Mouse (Mus musculus): ENCODE measurements at regions not wholly inside any gene's neighbourhood (a gene's known extent, or its start where the extent isn't known, plus 50 kb on each side); places are given as distances from the start of the nearest gene placed in this dataset.

DNA sequence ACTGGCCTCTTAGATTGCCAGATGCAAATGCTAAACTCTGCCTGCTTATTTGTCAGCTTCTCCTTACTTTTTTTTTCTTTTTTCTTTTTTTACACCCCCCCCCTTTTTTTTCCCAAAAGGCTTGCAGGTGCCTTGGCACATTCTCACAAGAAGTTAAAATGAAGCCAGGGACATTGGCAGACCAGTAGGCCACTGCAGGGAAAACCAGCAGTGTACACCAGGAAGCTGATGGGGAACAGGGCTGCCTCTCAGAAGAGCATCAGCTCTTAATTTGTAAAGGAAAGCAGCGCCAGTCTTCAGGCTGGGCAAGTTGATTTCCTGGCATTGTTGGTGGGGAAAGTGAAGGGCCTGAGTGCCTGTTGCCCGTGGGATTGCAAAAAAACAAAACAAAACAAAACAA lies 83.3 kb downstream of the Gadd45g start:
- Histone ChIP-seq H3K4me1 (ENCODE audit: control insufficient read depth, insufficient read depth, insufficient read length) (peaks cover 4% of the 10 kb centered on the region; the same call in 1 of the 2 replicates), H3K4me3 (ENCODE audit: extremely low read depth, insufficient read depth, insufficient read length) (no peak overlapping the region), H3K27ac (ENCODE audit: insufficient read depth, low read length) (no peak overlapping the region), H3K27me3 (ENCODE audit: control insufficient read depth, insufficient read depth, low read length) (no peaks in the 10 kb centered on the region), H3K36me3 (ENCODE audit: control insufficient read depth, insufficient read depth, low read length) (no peaks in the 10 kb centered on the region)
- DNase-seq (ENCODE audit: low read depth in 1 of 2, low spot score in 2 of 2) = no peak
- TF ChIP-seq CTCF (IDR thresholded peaks at IDR 0.05; ENCODE audit: extremely low read depth, insufficient read depth, insufficient read length, insufficient replicate concordance) (no peak), POLR2A (IDR thresholded peaks at IDR 0.05; ENCODE audit: low read depth, low read length) (no peak)
- WGBS = 66% methylated on average over 2 of the region's 2 CpGs

DNA sequence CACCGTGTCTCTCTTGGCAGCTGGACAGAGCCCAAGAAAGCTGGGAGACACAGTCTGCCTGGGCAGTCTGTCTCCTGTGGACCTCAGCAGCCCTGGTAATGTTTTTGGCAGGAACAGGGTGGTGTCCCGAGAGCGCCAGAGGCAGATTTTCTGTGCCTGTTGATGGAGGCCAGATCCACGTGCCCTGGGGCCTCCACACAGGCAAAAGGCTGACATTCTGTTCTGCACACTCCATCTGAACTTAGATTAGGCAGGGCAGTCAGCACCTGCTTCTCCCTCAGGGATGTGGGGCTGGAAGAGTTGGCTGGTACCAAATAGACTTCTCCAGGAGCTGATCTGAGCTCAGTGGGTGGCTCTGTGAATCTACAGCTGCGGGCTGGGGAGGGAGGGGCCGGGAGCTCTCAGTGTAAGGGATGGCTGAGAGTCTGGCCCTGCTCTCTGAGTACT lies 83.8 kb downstream of the Gadd45g start:
- TF ChIP-seq POLR2A (IDR thresholded peaks at IDR 0.05; ENCODE audit: low read depth, low read length) = no peak
- TF ChIP-seq CTCF (IDR thresholded peaks at IDR 0.05; ENCODE audit: extremely low read depth, insufficient read depth, insufficient read length, insufficient replicate concordance) = no peak
- DNase-seq (ENCODE audit: low read depth in 1 of 2, low spot score in 2 of 2) = no peak
- 78% methylated on average over 6 of the region's 6 CpGs for WGBS
- Histone ChIP-seq H3K27ac (ENCODE audit: insufficient read depth, low read length) (no peak overlapping the region), H3K4me3 (ENCODE audit: extremely low read depth, insufficient read depth, insufficient read length) (no peak overlapping the region), H3K27me3 (ENCODE audit: control insufficient read depth, insufficient read depth, low read length) (no peaks in the 10 kb centered on the region), H3K4me1 (ENCODE audit: control insufficient read depth, insufficient read depth, insufficient read length) (peaks cover 4% of the 10 kb centered on the region; the same call in 1 of the 2 replicates), H3K36me3 (ENCODE audit: control insufficient read depth, insufficient read depth, low read length) (no peaks in the 10 kb centered on the region)

DNA sequence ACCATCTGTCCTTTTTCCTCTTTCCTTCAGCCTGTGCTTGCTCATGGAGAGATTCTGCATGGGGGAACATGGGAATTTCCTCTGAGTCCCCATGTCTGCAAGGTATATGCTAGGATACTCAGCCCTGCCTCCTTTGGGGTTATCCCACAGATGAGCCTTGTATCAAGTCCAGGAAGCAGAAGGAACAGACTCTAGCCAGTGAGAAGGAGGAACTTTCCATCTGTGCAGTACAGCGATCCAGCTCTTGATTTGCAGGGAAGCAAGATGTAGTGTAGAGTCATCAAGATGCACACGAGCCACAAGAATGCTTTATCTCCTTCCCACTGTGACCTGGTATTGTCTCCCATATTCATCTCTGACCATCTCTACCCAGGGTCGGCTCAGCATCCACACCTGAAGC lies 84.5 kb downstream of the Gadd45g start:
- H3K27ac ChIP-seq (ENCODE audit: insufficient read depth, low read length) = no peak overlapping the region
- TF ChIP-seq CTCF (IDR thresholded peaks at IDR 0.05; ENCODE audit: extremely low read depth, insufficient read depth, insufficient read length, insufficient replicate concordance) (no peak), POLR2A (IDR thresholded peaks at IDR 0.05; ENCODE audit: low read depth, low read length) (no peak)
- H3K36me3 ChIP-seq (ENCODE audit: control insufficient read depth, insufficient read depth, low read length) = no peaks in the 10 kb centered on the region
- peaks cover 5% of the 10 kb centered on the region; the same call in 1 of the 2 replicates for H3K4me1 ChIP-seq (ENCODE audit: control insufficient read depth, insufficient read depth, insufficient read length)
- H3K27me3 ChIP-seq (ENCODE audit: control insufficient read depth, insufficient read depth, low read length) = no peaks in the 10 kb centered on the region
- DNase-seq (ENCODE audit: low read depth in 1 of 2, low spot score in 2 of 2) = no peak
- no peak overlapping the region for H3K4me3 ChIP-seq (ENCODE audit: extremely low read depth, insufficient read depth, insufficient read length)
- WGBS = 85% methylated on average over 3 of the region's 3 CpGs

DNA sequence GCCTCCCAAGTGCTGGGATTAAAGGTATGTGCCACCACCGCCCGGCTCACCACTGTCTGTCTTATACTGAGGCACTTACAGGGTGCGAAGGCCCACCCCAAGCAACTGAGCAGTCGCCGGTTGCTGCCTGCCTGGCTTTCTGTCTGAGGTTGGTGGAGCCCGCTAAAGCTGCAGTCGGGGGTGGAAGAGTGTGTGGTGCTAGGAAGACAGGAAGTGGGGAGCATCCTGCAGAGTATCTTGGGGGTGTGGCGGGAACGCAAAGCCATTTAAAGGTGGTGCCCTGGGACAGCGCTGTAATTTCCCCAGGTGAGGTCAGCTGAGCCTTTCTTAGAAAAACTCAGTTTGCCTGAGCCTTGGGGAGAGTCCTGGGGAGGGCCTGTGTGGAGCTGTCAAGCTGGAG lies 89.3 kb downstream of the Gadd45g start:
- 57% methylated on average over 10 of the region's 10 CpGs for WGBS
- H3K4me3 ChIP-seq (ENCODE audit: extremely low read depth, insufficient read depth, insufficient read length) = no peak overlapping the region
- no peaks in the 10 kb centered on the region for H3K36me3 ChIP-seq (ENCODE audit: control insufficient read depth, insufficient read depth, low read length)
- H3K4me1 ChIP-seq (ENCODE audit: control insufficient read depth, insufficient read depth, insufficient read length) = peaks cover 6% of the 10 kb centered on the region; the same call in 1 of the 2 replicates
- H3K27me3 ChIP-seq (ENCODE audit: control insufficient read depth, insufficient read depth, low read length) = no peaks in the 10 kb centered on the region
- no peak overlapping the region for H3K27ac ChIP-seq (ENCODE audit: insufficient read depth, low read length)
- TF ChIP-seq CTCF (IDR thresholded peaks at IDR 0.05; ENCODE audit: extremely low read depth, insufficient read depth, insufficient read length, insufficient replicate concordance) = no peak
- no peak for TF ChIP-seq POLR2A (IDR thresholded peaks at IDR 0.05; ENCODE audit: low read depth, low read length)
- no peak for DNase-seq (ENCODE audit: low read depth in 1 of 2, low spot score in 2 of 2)

DNA sequence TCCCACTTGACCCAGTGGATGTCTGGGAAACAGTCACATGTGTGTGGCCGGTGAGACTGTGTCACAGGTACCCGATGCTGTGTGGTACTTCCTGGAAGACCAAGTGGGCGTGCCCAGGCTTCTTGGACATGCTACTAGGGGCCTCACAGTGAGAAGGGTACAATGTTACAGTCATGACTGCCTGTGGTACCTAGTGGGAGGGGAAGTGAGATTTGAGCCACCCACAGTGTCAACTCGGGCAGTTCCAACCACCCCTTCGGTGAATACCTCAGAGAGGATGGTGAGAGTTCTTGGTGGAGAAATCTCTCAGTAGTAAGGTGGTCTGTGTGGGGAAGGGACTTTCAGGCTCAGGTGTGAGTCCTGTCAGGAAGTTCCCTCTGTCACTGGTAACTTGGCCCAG lies 90.0 kb downstream of the Gadd45g start:
- no peak for TF ChIP-seq CTCF (IDR thresholded peaks at IDR 0.05; ENCODE audit: extremely low read depth, insufficient read depth, insufficient read length, insufficient replicate concordance)
- no peak for TF ChIP-seq POLR2A (IDR thresholded peaks at IDR 0.05; ENCODE audit: low read depth, low read length)
- no peak for DNase-seq (ENCODE audit: low read depth in 1 of 2, low spot score in 2 of 2)
- H3K4me3 ChIP-seq (ENCODE audit: extremely low read depth, insufficient read depth, insufficient read length) = no peak overlapping the region
- 57% methylated on average over 5 of the region's 5 CpGs for WGBS
- H3K27me3 ChIP-seq (ENCODE audit: control insufficient read depth, insufficient read depth, low read length) = no peaks in the 10 kb centered on the region
- H3K36me3 ChIP-seq (ENCODE audit: control insufficient read depth, insufficient read depth, low read length) = no peaks in the 10 kb centered on the region
- no peak overlapping the region for H3K27ac ChIP-seq (ENCODE audit: insufficient read depth, low read length)
- peaks cover 6% of the 10 kb centered on the region; the same call in 1 of the 2 replicates for H3K4me1 ChIP-seq (ENCODE audit: control insufficient read depth, insufficient read depth, insufficient read length)

DNA sequence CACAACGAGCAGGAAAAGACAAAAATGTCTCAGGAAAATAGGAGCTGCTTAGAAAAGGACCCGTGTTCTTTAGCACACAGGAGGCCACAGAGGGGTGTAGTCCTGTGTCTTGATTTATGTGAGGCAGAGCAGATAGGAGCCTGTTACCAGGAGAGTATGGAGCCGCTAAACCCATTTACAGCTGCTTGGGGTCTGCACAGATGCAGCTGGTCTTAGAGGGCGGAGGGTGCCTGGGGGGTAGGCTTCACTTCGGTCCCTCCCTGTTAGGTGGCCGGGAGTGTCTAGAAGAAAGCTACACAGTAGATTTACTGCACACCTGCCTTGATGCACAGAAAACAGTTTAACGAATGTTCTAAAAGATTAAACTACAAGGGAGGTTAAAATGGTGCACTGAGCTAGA lies 91.4 kb downstream of the Gadd45g start:
- no peaks in the 10 kb centered on the region for H3K27me3 ChIP-seq (ENCODE audit: control insufficient read depth, insufficient read depth, low read length)
- no peak overlapping the region for H3K27ac ChIP-seq (ENCODE audit: insufficient read depth, low read length)
- no peaks in the 10 kb centered on the region for H3K36me3 ChIP-seq (ENCODE audit: control insufficient read depth, insufficient read depth, low read length)
- no peak for DNase-seq (ENCODE audit: low read depth in 1 of 2, low spot score in 2 of 2)
- WGBS = 77% methylated on average over 7 of the region's 7 CpGs
- no peak overlapping the region for H3K4me3 ChIP-seq (ENCODE audit: extremely low read depth, insufficient read depth, insufficient read length)
- peaks cover 6% of the 10 kb centered on the region; the same call in 1 of the 2 replicates for H3K4me1 ChIP-seq (ENCODE audit: control insufficient read depth, insufficient read depth, insufficient read length)
- TF ChIP-seq POLR2A (IDR thresholded peaks at IDR 0.05; ENCODE audit: low read depth, low read length) = no peak

DNA sequence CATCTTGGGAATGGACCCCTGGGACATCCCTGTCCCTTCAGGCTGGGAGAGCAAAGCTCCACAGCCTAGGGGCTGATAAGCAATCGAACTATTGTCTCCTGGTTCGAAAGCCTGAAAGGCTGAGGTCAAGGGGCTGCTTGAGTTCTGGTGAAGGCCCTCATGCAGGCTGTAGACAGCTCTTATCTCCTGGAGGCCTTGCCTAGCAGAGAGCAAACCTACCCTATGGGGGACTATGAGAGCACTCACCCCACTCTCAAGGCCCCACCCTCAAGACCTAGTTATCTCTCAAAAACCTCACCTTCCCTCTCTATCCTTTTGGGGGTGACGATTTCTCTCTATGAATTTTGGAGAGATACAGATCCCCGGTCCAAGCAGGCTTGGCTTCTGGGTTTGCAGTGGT lies 92.8 kb downstream of the Gadd45g start:
- no peak for DNase-seq (ENCODE audit: low read depth in 1 of 2, low spot score in 2 of 2)
- TF ChIP-seq POLR2A (IDR thresholded peaks at IDR 0.05; ENCODE audit: low read depth, low read length) (no peak), CTCF (IDR thresholded peaks at IDR 0.05; ENCODE audit: extremely low read depth, insufficient read depth, insufficient read length, insufficient replicate concordance) (no peak)
- H3K4me1 ChIP-seq (ENCODE audit: control insufficient read depth, insufficient read depth, insufficient read length) = peaks cover 8% of the 10 kb centered on the region; the same call in 1 of the 2 replicates
- H3K27me3 ChIP-seq (ENCODE audit: control insufficient read depth, insufficient read depth, low read length) = no peaks in the 10 kb centered on the region
- no peaks in the 10 kb centered on the region for H3K36me3 ChIP-seq (ENCODE audit: control insufficient read depth, insufficient read depth, low read length)
- no peak overlapping the region for H3K4me3 ChIP-seq (ENCODE audit: extremely low read depth, insufficient read depth, insufficient read length)
- no peak overlapping the region for H3K27ac ChIP-seq (ENCODE audit: insufficient read depth, low read length)
- 82% methylated on average over 4 of the region's 4 CpGs for WGBS

Data from spleen, adult 2 months (tissue).